Mouse (Mus musculus): ENCODE measurements at regions not wholly inside any gene's neighbourhood (a gene's known extent, or its start where the extent isn't known, plus 50 kb on each side); places are given as distances from the start of the nearest gene placed in this dataset.

DNA sequence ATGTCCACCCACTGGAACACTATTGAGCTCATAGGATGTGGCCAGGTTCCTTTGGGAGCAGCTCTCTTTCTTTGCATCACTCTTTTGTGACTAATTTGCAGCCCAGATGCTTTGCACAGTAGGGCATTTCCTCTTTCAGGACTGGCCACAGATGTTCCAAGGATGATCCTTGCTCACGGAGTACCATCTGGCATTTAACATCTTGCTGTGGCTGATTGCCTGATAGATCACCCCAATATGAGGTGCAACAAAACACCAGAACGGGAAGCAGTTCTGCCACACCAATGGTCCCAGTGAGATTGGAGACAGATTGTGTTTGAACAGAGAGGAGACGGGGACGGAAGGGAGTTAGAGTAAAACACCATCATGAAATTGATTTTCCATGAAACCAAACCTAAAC lies 423.0 kb downstream of the Rwdd3 start:
- no peak for DNase-seq (ENCODE audit: low read depth, low spot score)

DNA sequence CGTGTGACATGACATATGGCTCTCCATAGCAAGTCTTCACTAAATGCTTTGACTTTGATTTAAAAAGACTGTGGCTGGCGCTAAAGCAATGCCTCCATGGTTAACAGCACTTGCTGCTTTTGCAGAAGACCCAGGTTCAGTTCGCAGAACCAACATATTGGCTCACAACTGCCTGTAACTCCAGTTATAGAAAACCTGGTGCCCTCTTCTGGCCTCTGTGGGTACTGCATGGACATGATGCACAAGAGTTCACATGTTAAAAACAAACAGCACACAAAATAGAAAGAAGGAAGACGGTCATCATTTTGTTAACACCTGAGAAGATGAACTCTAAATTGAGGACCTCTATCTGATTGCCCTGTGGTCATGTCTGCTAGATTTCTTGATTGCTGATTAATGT lies 423.8 kb downstream of the Rwdd3 start:
- no peak for DNase-seq (ENCODE audit: low read depth, low spot score)

DNA sequence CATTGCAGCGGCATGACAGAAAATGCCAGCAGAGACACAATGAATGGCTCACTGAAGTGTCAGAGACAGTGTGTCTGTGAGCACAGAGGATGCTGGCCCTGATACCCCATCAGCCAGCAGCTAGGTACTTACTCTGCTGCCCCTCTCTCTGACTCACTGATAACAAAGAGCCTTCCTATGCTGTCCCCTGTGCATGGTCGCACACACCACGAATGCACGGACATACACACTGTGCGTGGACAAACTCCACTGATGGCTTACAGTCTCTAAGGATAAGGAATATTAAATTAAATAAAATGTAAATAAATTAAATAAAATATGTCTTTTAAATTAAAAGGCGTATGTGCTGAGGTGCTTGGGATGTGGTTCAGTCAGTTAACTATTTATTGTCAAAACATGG lies 438.2 kb downstream of the Rwdd3 start:
- no peak for DNase-seq (ENCODE audit: low read depth, low spot score)

DNA sequence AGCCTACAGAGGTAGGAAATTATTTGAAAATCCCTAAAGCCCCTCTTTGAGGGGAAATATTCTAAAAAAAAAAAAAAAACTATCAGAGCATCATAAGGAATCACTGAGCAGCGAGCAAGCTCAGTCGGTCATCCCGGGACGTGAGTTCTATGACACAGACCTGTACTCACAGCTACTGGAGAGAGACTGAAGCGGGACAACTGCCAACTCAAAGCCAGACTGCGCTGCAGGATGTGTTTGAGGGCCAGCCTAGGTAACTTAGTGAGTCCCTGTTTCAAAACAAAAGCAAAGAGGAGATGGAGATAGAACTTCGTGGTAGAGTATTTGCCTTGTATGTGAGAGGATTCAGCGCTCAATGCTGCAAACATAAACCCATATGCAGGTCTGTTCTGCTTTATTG lies 439.1 kb downstream of the Rwdd3 start:
- no peak for DNase-seq (ENCODE audit: low read depth, low spot score)

DNA sequence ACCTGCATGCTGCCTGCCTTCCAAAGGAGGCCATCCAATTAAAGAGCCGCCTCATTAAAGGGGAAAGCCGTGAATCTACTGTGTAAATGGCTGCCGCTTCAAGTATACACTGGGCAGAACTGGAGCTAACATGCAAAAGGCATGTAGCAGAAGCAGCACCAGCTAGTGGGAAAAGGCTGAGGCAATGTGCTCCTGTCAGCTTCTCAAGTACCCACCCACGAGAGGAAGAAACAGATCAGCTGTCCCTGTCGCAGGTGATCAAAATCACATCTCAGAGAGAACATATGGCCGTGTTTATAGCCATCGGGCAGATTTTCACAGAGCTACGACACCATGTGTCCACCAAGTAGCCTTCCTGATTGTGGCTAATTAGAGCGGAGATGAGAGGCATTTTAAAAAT lies 440.2 kb downstream of the Rwdd3 start:
- DNase-seq (ENCODE audit: low read depth, low spot score) = no peak

DNA sequence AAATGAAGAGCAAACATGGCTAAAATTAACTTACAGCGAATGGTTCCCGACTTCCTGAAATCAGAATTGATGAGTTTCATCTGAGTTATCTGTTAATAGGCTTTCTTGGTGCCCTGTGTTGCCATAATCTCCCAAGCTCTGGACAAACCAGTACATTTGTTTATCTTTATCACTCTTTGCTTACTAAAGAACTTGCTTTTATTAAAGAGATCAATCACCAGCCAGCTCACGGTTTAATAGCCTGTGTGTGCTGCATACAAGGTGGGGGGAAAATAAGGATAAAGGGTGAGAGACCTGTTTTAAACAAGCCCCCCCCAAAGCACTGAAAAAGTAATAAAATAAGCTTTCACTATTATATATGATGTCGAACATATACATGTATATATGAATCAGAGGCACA lies 441.3 kb downstream of the Rwdd3 start:
- no peak for DNase-seq (ENCODE audit: low read depth, low spot score)

DNA sequence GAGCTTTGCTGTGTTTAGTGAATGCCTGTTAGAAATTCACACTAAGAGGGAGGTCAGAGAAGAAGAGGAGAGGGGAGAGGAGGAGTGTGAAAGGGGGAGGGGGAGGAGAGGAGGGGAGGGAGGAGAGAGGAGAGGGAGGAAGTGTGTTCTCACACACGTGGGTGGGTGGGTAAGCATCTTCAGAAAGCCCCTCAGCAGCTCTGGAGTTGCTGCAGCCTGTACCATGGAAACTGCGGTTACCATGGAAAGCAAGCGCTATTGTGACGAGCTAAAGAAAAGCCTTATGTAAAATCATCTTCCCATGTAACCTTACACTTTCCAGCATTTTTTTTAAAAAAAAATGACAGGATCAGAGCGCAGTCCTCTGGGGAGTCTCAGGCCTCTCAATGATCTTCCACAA lies 441.8 kb downstream of the Rwdd3 start:
- DNase-seq (ENCODE audit: low read depth, low spot score) = no peak

DNA sequence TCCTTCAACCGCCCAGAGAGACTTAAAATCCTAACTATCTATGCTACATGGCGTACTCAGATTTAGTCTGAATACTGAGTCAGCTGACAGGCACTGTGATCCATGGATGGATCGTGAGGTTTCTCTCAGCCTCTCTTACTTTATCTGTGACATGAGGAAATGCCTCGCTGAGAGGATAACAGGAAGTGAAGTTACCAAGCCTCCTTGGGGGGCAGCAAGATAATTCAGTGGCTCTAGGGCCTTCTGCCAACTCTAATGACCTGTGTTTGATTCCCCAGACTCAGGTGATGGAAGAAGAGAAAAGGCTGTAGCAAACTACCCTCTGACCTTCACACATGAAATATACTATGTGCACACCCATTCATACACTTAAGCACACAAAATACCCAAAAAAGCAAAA lies 486.3 kb downstream of the Rwdd3 start:
- no peak for DNase-seq (ENCODE audit: low read depth, low spot score)

DNA sequence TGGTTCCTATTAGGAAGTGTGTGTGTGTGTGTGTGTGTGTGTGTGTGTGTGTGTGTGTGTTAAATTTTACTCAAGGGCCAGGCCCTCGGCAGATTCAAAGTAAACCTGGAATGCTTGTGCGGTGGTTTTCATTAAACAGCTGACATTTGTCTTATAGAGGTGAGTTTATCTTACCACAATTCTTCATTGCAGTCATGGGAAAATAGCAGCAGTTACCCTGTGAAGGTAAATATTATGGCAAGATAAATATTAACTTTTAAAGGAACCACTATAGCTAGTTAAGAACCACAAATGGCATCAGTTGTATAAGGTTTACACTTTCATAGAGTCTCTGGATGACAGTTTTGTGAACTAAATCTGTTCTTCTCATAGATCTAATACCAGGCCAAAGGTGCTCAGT lies 495.6 kb downstream of the Rwdd3 start:
- no peak for DNase-seq (ENCODE audit: low read depth, low spot score)

DNA sequence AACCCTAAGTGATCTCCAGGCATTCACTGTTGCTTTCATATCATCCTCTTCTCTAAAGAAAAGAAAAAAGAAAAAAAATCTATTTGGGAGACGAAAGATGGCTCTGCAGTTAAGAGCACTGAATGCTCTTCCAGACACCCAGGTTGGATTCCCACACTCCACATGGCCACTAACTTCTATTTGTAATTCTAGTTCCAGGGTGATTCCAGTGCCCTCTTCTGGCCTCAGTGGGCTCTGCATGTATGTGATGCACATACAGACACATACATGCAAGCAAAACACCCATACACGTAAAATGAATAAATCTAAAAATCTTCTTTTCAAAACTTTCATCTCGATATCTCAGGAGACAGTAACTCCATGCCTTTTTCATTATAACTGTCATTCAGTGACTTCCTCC lies 502.8 kb downstream of the Rwdd3 start:
- DNase-seq (ENCODE audit: low read depth, low spot score) = no peak

DNA sequence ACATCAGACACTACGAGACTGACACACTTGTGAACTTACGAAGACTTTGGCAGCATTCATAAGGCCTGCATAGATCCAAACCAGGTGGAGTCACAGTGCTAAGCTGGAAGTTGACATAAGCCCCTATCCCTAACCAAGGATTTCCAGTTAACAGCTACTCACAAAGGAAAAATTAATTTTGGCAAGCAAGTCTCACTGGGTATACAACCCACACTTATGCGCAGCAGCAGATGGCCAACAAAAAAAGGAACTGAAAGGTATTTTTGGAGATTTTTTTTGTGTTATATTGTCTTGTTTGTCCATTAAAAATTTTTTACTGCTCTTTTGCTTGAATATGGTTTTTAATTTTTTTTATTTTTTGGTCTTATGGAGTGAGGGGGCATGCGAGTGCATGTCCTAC lies 509.0 kb downstream of the Rwdd3 start:
- DNase-seq (ENCODE audit: low read depth, low spot score) = no peak

DNA sequence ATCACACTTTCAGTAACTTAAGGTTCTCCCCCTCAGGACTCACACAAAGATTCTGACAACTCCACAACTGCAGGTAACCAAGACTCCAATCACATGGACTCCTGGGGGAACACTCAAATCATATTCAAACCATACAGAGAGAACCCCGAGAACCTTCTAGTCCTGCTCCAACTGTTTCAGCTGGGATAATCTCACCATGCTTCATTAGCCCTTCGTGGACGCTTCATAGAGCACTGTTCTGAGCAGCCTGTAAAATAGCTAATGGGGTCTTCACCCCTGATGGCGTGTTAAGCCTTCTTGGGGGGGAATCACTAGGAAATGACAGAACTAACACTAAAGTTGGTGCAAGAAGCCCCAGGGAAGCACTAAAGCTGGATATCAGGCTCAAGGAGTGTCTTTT lies 510.7 kb downstream of the Rwdd3 start:
- DNase-seq (ENCODE audit: low read depth, low spot score) = no peak

DNA sequence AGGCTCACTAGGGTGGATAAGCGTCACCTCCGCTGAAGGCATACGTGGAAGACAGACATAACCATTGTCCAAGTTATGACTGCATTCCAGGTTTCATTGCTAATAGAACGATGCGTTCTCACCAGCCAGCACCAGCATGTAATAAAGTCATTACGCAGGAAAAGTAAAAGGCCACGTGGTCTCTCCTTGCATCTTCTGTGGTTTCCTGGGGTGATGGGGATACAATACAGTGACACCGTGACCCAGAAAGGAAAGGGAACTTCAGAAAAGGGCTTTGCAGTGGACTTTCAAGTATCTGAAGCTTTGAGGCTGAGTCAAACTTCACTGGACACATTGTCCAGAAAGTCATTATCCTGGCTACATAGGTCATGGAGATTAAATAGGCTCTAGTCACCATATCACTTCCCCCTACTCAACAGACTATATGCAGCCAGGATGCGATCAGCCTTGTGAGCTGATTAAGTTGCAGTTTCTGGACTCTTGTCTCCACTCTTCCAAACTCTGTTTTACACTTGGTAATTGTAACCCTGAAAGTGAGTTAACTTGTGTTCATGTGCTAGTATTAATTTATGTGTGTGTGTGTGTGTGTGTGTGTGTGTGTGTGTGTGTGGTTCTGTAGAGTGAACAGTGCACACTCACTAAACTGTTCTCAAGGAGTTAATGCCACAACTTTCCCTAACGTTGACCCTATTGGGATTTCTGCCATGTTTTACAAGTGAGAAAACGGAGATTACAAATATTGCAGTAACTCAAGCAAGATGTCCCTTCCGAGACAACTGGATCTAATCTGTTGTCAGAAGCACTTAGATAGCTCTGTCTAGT lies 522.2 kb downstream of the Rwdd3 start:
- no peak for DNase-seq (ENCODE audit: low read depth, low spot score)

DNA sequence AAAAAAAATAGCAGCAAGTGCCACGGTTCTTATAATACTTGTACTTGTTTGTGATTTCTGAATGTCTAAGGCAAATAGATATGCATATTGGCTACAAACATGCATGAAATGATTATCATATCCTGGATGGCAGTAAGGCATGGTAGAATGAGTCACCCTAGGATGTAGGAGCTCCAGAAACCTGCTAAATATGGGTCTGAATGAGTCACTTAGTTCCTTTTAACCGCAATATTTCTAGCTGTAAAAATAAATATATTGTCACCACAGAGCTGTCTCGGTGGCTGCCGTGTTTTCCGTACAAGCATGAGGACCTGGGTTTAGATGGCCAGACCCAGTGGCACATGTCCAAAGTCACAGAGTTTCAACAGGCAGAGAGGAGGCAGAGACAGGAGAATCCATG lies 523.1 kb downstream of the Rwdd3 start:
- DNase-seq (ENCODE audit: low read depth, low spot score) = no peak

DNA sequence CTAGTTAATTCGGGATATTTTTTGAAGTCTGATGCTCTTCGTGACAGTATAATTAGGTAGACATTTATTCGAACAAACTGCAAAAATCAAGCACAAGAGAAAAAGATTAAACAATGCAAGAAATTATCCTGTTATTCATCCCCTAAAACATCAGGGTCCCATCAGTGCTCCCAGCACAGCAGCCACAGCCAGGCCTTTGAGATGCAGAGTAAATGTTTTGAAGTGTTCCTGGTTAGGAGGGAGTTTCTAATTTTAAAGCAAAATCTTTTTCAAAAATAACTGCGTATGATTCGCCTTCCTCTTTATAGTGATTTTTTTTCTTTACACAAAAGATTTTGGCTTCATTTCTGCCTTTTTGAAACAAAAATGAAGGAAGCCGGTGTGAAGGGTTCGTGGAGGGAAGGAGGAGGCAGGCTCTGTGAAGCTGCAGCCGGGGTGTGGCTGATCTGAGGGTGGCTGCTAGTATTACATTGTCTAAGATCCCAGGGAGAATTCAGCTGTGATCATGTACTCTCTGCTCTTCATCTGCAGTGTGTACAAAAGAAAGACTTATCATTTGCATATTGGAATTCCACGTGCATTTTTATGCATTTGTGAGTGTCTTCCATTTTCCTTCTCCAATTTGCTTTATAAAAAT lies 534.7 kb downstream of the Rwdd3 start:
- no peak for DNase-seq (ENCODE audit: low read depth, low spot score)

DNA sequence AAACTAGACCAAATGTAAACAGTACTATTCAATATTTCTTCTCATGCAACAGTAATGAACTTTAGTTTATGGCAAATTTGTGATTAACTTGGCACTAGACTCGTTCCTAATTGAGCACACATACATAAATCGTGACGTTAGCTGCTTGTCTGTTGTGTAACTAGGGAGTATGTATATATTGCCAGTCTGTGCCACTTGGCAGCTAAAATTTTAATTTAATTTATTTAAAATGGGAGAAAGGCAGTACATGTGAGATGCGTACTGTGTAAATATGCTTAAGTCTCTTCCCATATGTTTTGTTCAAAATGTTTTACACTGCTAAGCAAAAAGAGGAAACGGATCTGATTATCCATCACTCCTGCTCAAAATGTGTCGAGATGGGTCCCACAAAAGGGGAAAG lies 553.1 kb downstream of the Rwdd3 start:
- no peak for DNase-seq (ENCODE audit: low read depth, low spot score)

DNA sequence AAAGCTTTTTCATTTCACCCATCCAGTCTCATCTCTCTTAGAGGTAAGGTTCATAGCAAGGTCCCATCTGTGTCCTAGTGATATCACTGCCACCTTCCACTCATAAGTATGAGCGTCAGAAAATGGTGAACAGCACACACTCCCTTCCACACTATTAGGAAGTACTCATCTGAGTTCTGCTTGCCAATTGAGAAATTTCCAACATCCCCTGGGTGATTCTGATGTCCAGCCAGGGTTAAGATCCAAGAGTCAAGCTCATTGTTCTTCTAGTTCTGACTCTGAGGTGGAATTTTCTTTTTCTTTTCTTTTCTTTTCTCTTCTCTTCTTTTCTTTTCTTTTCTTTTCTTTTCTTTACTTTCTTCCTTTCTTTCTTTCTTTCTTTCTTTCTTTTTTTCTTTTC lies 577.3 kb downstream of the Rwdd3 start:
- no peak for DNase-seq (ENCODE audit: low read depth, low spot score)

DNA sequence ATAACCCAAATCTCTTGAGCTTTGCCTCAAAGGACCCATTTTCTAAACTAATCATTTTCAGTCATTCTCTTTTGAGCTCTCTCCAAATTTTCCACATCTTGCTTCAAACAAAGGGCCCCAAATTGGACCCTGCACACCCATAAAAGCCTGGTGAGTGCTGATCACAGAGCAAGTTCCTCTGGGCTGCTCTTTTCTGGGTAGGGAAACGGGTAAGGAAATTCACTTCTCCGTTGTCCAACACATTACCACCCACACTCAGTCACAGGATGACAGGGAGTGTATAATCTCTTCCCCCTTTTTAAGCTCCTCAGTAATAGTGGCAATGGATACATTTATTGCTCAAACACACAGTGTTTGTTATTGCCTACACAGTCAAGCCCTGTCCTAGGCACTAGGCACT lies 580.3 kb downstream of the Rwdd3 start:
- DNase-seq (ENCODE audit: low read depth, low spot score) = no peak

DNA sequence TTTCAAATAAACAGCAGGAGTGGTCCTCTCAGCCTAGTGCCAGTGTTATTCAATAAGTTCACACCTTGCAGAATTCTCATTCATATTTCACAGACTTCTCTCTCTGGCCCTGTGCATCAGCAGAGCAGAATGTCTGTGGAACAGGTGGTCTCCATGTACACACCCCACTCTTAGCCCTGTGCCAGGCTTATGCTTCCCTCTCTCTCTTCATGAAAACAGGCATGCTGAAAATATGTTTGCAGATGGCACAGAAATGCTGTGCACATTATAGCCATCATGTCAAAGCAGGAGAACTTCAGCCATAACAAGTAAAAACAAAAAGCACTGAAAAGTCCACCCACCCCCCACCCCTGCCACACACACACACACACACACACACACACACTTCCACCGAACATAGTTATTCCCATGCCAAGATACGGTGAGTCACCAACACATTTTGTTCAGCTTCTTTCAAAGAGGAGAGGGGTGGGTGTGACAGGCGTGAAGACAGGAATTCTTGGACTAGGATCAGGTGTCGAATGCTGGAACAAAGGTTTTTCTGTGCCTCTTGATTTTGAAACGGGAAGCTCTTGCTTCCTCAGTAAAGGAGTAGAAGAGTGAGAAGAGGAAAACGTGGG lies 600.6 kb downstream of the Rwdd3 start:
- no peak for DNase-seq (ENCODE audit: low read depth, low spot score)

DNA sequence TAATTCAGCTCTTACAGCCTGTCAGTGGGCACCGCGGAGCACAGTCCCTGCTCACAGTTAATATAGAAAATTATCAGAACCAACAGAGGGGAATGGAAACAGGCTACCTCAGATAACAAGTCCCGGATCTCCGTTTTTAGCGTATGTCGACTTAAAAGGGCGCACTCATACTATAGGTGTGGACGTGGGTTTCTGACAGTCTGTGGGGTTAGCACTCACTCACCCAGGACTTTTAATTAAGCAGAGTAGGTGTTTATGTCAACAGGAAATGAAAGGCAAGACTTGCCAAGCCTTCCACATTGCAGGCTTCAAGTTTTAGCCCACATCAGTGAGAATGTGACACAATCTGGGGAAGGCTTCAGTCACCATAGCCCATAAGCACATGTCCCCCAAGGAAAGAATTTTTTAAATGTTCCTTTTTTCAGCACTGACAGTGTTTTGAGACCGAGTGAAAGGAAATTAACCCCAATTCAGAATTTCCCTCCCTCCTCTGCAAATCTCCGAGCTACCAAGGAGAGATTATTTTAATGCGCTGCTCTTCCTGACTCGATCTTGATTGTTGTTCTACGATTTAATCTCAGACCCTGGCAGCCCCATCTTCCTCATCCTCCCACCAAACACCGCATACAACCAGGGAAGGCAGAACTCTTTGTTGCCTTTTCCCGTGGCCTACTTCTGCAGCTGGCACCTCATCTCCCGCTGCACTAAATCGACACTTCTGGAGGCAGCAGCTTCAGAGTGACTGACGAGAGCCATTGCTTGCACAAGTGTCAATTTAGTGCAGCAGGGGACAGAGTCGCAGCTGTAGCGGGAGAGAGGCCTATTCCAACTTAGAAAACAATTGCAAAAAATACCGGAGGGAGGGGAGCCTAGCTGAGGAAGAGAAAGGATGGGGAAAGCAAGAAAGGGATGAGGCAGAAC lies 629.7 kb downstream of the Rwdd3 start:
- no peak for DNase-seq (ENCODE audit: low read depth, low spot score)

DNA sequence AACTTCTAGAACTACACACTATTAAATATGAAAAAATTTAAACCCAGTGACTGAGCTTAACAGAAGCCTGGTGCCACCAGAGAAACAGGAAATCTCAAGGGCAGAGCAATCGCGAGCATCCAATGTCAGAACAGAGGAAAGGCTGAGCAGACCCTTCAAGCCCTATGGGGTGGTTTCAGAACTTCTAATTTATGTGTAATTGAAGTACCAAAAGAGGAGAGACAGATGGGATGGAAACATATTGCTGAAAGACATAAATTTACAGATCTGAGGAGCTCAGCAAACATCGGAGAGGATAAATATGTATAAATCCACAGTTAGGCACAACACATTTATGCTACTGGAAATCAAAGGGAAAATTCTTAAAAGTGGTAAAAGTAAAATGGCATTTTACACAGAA lies 637.6 kb downstream of the Rwdd3 start:
- no peak for DNase-seq (ENCODE audit: low read depth, low spot score)
